Mouse (Mus musculus) retina, embryonic 14.5 days (tissue): ENCODE measurements at regions not wholly inside any gene's neighbourhood (a gene's known extent, or its start where the extent isn't known, plus 50 kb on each side); places are given as distances from the start of the nearest gene placed in this dataset.

Source experiments
- DNase-seq: peaks from one replicate; pipeline ENCODE4 v3.0.0-alpha.2; 2015; ENCODE audit warnings: low spot score

DNA sequence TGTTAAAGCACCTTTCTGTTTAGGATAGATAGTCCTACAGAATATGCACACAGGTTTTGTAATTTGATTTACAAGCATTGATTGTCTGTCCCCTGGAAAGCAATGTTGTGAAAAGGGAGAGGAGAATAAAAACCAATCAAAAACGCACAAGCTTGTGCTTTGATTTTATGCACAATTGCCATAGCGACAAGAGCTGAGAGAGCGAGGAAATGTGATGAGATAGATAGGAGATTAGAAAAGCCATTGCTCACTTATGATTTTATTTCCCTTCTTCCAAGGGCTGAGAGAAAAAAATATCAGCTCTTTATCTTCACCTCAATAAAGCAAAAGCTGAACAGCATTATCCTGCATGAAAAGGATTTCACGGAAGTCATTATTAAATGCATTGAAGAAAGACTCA is 133.0 kb upstream of the Nrxn1 start:
- no peak for DNase-seq

DNA sequence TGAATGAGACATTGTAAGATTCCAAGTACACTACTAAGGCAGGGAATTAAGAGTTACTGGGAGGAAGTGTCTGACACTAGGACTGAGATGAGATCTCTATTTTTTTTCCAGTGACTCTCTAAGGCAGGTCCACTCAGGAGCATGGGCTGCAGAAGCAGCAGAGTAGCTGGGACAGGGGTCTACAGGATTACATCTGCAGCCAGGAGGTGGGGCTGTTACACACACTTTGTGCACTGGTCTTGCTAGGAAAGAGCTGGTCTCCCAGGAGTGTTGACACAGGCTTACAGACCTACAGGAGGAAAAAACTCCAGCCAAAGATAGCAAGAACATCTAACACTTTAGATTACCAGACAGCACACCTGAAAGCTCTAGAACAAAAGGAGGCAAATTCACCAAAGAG is 123.6 kb upstream of the Nrxn1 start:
- DNase-seq, result peak; percentile 17

DNA sequence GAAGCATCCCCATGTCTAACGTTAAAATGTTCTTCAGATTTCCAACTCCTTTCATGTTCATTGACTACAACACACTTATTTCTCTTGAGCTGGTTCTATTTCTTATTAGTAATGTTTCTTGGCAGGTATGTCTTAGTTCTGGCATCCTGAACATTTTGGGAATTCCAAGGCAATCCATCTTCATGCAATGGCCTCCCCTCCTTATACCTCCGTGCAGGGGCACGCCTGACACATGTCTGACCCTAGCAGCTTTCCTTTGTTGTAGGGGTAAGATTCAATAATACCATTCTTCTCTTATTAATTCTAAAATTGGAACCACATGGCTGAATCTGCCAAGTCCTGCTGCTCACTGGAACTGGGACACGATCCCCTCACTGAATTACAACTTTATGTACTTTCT is 89.7 kb upstream of the Nrxn1 start:
- no peak for DNase-seq

GRCm38 (mm10) chr17:91161834-91162233 is 69.0 kb upstream of the Nrxn1 start:
- DNase-seq, result peak; percentile 15
